ENCODE assay signal across 9 mouse cellular contexts in genomic region chr1:127017698-127018097, GRCm38 (mm10).
DNase-seq lines count a peak whose midpoint lies in the region; ATAC-seq lines count a peak whose summit lies in the region.
"Had no signal": no experiment of that assay in that cellular context is flagged by ENCODE, and none has a peak within 500 bp of the region (broad histone marks: within the 10 kb centered on the region; RNA-seq: fewer than 3 reads in every experiment).

No protein-coding gene starts in this region.

- DNase-seq in hindbrain, embryonic 11.5 days (ENCODE audit: low spot score): no peak
- peak; percentile 24 for DNase-seq in thymus, postnatal 4 days
- no peak for DNase-seq in thymus, adult 18-20 months
- DNase-seq in kidney, postnatal 36 days: peak; percentile 21 to 58
- DNase-seq in ovary, adult 18-20 months (ENCODE audit: low spot score): no peak

- no peaks in the 10 kb centered on the region for H3K36me3 ChIP-seq in hindbrain, embryonic 16.5 days (ENCODE audit: control insufficient read depth, insufficient read depth, low read length)
- no peaks in the 10 kb centered on the region for H3K36me3 ChIP-seq in hindbrain, embryonic 11.5 days (ENCODE audit: control insufficient read depth, insufficient read depth, low read length)
- H3K36me3 ChIP-seq: midbrain, embryonic 12.5 days had no signal

- no peak overlapping the region for H3K4me2 ChIP-seq in hindbrain, embryonic 16.5 days (ENCODE audit: low read length)
- no peak overlapping the region for H3K4me2 ChIP-seq in hindbrain, embryonic 11.5 days (replicated peaks; ENCODE audit: low read depth, low read length)
- H3K4me2 ChIP-seq: midbrain, embryonic 12.5 days had no signal

- no peaks in the 10 kb centered on the region; the same call in 1 of the 2 replicates for H3K4me1 ChIP-seq in hindbrain, embryonic 16.5 days (ENCODE audit: control insufficient read depth, insufficient read depth, low read depth, low read length)
- H3K4me1 ChIP-seq in hindbrain, embryonic 11.5 days (replicated peaks; ENCODE audit: control insufficient read depth, insufficient read depth, low read length): 0 out of 2 replicates have a peak, but pooled peaks cover 2% of the 10 kb centered on the region

- H3K27ac ChIP-seq in hindbrain, embryonic 16.5 days (ENCODE audit: low read depth, low read length): no peak overlapping the region
- no peak overlapping the region for H3K27ac ChIP-seq in hindbrain, embryonic 11.5 days (ENCODE audit: low read depth, low read length)
- H3K27ac ChIP-seq: midbrain, embryonic 12.5 days had no signal

- H3K9me3 ChIP-seq in hindbrain, embryonic 16.5 days (ENCODE audit: control insufficient read depth, low read length): no peaks in the 10 kb centered on the region
- H3K9me3 ChIP-seq in hindbrain, embryonic 11.5 days (ENCODE audit: control insufficient read depth, low read length): no peaks in the 10 kb centered on the region
- H3K9me3 ChIP-seq: midbrain, embryonic 12.5 days had no signal

- no peak overlapping the region for H3K4me3 ChIP-seq in hindbrain, embryonic 16.5 days (ENCODE audit: low read length)
- H3K4me3 ChIP-seq in hindbrain, embryonic 11.5 days (ENCODE audit: low read depth, low read length): no peak overlapping the region
- H3K4me3 ChIP-seq: midbrain, embryonic 12.5 days had no signal

- peak; percentile 66; the same call in 1 of the 2 replicates for ATAC-seq in hindbrain, embryonic 16.5 days
- no peak for ATAC-seq in hindbrain, embryonic 11.5 days (ENCODE audit: low FRiP score)
- no peak for ATAC-seq in inflammation-experienced regulatory T-cells, adult 6 months
- no peak for ATAC-seq in erythroblast, adult 5-6 weeks (replicated peaks; ENCODE audit: low FRiP score, poor library complexity, severe bottlenecking)

- WGBS in hindbrain, embryonic 16.5 days: 55% methylated on average over 2 of the region's 2 CpGs
- 58% methylated on average over 2 of the region's 2 CpGs for WGBS in hindbrain, embryonic 11.5 days

- H3K9ac ChIP-seq in hindbrain, embryonic 16.5 days (ENCODE audit: low read depth, low read length): no peak overlapping the region
- H3K9ac ChIP-seq in hindbrain, embryonic 11.5 days (ENCODE audit: low read depth, low read length): no peak overlapping the region
- H3K9ac ChIP-seq: midbrain, embryonic 12.5 days had no signal

- H3K27me3 ChIP-seq in hindbrain, embryonic 16.5 days (replicated peaks; ENCODE audit: control insufficient read depth, insufficient read depth, low read length): no peaks in the 10 kb centered on the region
- H3K27me3 ChIP-seq in hindbrain, embryonic 11.5 days (ENCODE audit: control insufficient read depth, insufficient read depth, low read length): no peaks in the 10 kb centered on the region
- H3K27me3 ChIP-seq: midbrain, embryonic 12.5 days had no signal

Comparison
In these comparisons a context has a peak if more than half of its experiments do, and no peak if none do; other contexts are left out.
1. DNase-seq: peak in thymus, postnatal 4 days (single experiment) and kidney, postnatal 36 days (2 of 2); none in hindbrain, embryonic 11.5 days (single experiment), thymus, adult 18-20 months (0 of 2) and ovary, adult 18-20 months (single experiment).